Mouse (Mus musculus) ovary, postnatal 10 days (tissue): ENCODE results near the gene Rab3gap2.

Source experiments
- DNase-seq: peaks from one replicate; pipeline ENCODE4 v3.0.0; 2022; ENCODE audit warnings: low spot score

The Rab3gap2 gene

GRCm38 (mm10) chr1:185226889-185227288, 23.0 kb downstream of the Rab3gap2 start:
- DNase-seq, result no peak

DNA sequence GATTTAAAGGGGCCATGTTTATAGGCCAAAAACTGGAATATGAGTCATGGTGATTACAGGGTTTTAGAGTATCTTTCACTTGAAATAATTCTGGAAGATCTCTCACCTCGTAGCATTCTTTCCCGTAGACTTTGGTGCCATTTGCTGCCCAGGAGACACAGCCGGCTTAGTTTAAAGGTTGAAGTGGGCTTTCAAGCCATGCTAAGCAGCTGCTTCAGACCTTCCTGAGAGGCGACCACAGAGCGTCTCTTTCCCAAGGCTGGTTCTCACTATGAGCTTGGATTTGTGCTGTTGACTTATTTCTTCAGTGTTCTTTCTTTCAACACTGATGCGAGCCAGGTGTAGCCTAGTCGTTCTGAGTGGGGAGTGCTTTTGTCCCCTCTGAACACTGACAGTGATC, 23.8 kb downstream of the Rab3gap2 start:
- DNase-seq, result no peak

GRCm38 (mm10) chr1:185229406-185230201, 25.7 kb downstream of the Rab3gap2 start:
- DNase-seq, result no peak

- no peak for DNase-seq
Measured at GRCm38 (mm10) chr1:185235837-185236236, 31.9 kb downstream of the Rab3gap2 start.

DNA sequence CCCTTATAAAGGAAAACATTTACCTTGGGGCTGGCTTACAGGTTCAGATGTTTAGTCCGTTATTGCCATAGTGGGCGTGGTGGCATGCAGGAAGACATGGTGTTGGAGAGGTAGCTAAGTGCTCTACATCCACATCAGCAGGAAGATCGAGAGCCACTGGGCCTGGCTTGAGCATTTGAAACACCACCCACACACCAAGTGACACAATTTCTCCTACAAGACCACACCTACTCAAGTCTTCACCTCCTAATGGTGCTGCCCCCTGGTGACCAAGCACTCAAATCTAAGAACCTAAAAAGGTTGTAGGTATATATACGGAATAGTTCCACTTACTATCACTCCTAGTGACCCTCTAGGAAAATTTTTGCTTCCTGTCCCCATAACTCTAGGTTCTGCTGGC, 32.6 kb downstream of the Rab3gap2 start:
- no peak for DNase-seq

DNA sequence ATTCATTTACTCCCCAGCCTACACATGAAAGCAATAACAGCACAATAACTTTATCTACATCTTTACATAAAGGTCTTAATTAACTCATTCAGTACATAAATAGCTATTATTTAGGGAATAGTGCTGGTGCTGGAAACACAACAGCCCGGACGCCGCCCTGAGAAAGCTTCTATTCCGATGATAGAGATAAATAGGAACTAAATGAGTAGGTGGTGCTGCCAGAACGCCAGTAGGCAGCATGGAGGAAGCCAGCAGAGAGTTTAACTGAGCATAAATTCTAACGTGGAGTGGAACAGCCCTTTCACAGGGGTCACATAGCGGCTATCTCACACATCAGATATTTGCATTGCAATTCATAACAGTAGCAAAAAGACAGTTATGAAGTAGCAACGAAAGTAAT, 39.1 kb downstream of the Rab3gap2 start:
- no peak for DNase-seq

DNA sequence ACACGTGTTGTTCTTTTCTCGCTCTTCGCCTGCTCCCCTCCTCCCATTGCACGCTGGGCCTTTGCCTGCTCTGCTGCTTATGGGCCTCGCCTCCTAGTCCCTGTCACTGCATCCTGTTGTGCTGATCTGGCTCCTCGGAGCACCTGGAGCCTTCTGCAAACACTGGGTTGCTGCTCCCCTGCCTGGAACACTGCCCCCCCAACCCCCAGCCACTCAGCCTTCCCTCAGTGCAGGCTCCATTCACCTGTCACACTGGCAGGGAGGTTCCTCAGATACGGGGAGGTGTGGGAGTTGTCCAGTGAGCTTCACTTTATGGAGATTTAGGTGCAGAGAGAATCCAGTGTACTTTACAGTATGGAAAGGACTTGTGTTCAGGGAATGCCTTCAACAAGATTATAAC, 41.5 kb downstream of the Rab3gap2 start:
- no peak for DNase-seq

- DNase-seq, result no peak
Measured at GRCm38 (mm10) chr1:185247429-185248085, 43.6 kb downstream of the Rab3gap2 start.

- DNase-seq, result no peak
Measured at GRCm38 (mm10) chr1:185248728-185249127, 44.8 kb downstream of the Rab3gap2 start.

DNA sequence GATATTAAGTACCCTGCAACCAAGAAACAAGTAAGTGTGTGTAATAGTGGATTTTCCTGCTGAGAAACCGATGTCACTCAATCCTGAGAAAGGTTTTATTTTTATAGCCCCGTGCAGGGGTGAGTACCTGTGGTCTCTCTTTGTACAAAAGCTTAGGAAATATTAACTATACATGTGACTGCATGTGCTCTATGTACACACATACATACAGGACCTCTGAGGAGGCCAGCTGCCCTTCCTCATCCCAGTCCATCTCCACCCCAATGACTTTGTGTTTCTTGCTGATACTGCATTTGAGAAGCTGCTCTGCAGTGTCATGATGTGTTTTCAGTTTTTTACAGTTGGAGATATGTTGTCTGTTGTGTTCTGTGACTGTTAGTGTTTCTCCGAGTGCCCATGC, 48.4 kb downstream of the Rab3gap2 start:
- no peak for DNase-seq

DNA sequence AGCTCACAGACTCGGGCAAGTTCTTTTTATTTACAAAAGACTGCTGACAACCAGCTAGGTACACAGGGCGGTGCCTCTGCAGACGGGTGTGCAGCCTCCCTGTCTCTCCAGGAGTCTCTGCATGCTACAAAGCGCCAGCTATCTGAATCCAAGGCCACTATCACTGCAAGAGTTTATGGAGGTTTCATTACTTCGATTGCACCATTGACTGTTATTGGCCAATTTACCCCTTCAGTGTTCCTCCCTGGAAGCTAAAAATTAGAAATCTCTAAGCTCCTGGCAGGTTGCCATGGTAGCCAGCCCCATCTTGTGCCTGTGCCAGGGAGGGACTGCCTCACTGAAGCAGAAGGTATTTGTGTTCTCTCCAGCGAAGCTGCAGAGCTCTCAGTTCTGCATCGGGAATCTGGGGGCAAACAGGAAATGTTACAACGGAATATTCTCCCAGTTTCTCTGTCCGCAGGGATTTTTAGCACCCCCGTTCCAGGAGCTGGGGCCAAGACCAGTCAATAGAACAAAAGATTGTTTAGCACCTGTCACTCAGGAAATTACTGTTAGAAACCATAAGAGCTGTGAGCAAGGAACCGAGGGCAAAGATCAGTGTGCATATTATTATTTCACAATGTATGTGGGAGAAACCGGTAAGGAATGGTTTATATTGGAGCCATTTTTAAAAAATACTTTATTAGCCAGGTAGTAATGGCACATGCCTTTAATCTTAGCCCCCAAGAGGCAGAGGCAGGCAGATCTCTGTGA, 49.4 kb downstream of the Rab3gap2 start:
- no peak for DNase-seq

- no peak for DNase-seq
Measured at GRCm38 (mm10) chr1:185255336-185255735, 51.4 kb downstream of the Rab3gap2 start.

GRCm38 (mm10) chr1:185256753-185257152, 52.8 kb downstream of the Rab3gap2 start:
- no peak for DNase-seq

DNA sequence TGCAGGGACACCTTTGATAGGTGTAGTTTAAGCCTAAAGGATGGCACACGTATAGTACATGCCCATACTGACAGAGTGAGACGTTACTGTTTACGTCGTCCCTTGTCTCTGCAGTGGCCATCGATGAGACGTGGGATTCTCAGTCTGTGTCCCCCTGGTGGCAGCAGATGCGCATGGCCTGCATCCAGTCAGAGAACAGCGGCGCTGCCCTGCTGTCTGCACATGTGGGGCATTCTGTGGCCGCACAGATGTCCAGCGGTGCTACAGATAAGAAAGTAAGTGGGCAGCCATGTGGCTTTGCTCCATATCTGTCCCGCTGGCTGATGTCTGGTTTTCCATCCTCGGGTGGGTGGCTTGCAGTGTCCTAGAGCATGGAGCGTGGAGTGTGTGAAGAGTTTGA, 58.6 kb downstream of the Rab3gap2 start:
- DNase-seq, result no peak

DNA sequence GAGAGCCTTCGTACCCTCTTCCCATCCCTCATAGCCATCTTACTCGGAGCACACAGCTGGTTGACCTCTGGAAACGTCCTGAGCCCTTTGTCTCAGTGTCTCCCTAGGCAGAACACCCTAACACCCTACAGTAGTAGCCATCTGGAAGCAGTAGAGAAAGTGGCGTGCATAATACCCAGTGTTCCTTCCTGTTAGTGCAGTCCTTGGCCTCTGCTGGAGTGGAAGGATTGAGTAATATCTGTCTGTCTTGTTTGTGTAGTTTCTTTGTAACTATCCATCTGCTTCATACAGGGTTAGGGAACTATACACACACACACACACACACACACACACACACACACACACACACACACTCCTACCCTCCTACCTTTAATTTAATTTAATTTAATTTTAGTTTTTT, 64.8 kb downstream of the Rab3gap2 start:
- DNase-seq, result no peak

DNA sequence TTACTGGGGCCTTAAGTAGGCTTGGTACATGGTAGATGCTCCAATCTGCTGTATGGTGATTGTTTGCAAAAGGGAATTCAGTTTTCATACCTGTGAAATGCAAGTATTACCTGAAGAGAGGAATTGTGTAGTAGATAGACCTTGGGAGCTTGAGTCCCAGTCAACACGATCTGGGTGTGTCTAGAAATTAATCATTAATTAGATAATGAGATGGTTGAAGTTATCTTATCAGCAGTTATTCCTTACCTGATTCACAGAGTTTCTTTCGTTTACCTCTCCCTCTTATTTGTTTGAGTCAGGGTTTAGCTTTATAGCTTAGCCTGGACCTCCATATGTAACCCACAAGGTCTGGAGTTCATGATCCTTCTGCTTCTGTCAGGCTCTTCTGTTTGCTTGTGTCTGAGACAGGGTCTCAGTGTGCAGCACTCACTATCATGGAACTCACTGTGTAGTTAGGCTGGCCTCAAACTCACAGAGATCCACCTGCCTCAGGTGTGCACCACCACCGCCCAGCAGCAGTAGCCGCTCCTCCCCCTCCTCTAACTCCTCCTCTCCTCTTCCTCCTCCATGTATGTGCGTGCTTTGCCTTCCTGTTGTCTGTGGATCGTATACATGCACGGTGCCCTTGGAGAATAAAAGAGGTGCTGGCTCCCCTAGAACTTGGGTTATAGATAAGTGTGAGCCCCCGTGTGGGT, 66.6 kb downstream of the Rab3gap2 start:
- no peak for DNase-seq

- no peak for DNase-seq
Measured at GRCm38 (mm10) chr1:185271373-185271772, 67.5 kb downstream of the Rab3gap2 start.

- no peak for DNase-seq
Measured at GRCm38 (mm10) chr1:185274819-185275545, 71.1 kb downstream of the Rab3gap2 start.

DNA sequence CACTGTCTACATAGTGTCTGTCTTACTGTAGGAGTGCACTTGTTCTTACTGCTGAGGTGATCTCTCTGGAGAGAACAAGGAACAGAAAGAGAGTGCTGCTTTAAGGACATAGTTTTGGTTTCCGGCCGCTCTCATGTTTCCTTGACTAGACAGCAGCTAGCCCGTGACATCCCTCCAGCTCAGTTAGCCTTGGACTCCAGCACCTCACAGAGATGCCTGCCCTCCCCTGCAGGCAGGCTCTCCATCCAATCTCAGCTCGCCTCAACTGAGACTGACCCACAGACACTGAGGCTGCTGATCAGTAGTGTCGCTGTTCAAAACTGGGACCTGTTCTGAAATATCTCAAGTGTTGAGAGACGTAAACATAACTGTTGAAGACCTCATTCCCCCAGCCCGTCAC, 72.1 kb downstream of the Rab3gap2 start:
- DNase-seq, result no peak

DNA sequence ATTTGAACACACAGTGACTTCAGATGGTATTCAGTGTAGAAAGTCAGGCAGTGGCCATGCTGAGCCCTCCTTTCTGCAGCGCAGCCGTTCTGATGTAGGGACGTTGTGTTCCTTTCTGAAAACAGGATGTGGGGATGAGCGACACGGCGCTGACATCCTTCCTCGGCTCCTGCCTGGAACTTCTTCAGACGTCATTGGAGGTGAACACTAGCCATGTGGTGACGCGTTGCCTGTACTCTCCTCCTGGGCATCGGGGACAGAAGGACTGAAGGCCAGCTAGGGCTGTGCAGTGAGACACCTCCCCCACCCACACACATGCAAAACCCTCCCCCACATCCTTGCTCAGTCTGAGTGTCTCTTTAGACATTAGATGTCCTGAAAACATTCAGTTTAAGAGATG, 73.1 kb downstream of the Rab3gap2 start:
- DNase-seq, result no peak

- no peak for DNase-seq
Measured at GRCm38 (mm10) chr1:185279288-185279687, 75.4 kb downstream of the Rab3gap2 start.

GRCm38 (mm10) chr1:185280616-185281015, 76.7 kb downstream of the Rab3gap2 start:
- DNase-seq, result no peak
